Mouse (Mus musculus) forebrain, embryonic 13.5 days (tissue): ENCODE results near the gene Tyw1. TPM values are rescaled to one million over a fixed set of nuclear protein-coding genes. Genes with fewer than 3 reads are reported as not detected.

Experiments used
- ATAC-seq: fragments of 200-750 bp; cut with Nextera tagmentation; 2 replicates; pipeline ENCODE4 v1.8.0; 2017
- H3K27ac ChIP-seq: fragments of 300-500 bp; sonication (generic); 2 replicates; pipeline ENCODE4 v1.5.1; 2015; ENCODE audit warnings: inconsistent platforms, mild to moderate bottlenecking, moderate library complexity
- H3K27me3 ChIP-seq: fragments of 300-500 bp; sonication (generic); 2 replicates; pipeline ENCODE4 v1.6.1; 2015; ENCODE audit warnings: mild to moderate bottlenecking, inconsistent platforms
- H3K36me3 ChIP-seq: fragments of 300-500 bp; sonication (generic); 2 replicates; pipeline ENCODE4 v1.6.1; 2015; ENCODE audit warnings: mild to moderate bottlenecking, inconsistent platforms; ENCODE audit not compliant: poor library complexity, severe bottlenecking
- H3K4me1 ChIP-seq: fragments of 300-500 bp; sonication (generic); 2 replicates; pipeline ENCODE4 v1.6.1; 2015; ENCODE audit warnings: inconsistent platforms
- H3K4me2 ChIP-seq: fragments of 300-500 bp; sonication (generic); 2 replicates; pipeline ENCODE4 v1.6.1; 2015; ENCODE audit warnings: inconsistent platforms, mild to moderate bottlenecking, moderate library complexity
- H3K4me3 ChIP-seq: fragments of 300-500 bp; sonication (generic); 2 replicates; pipeline ENCODE4 v1.5.1; 2015; ENCODE audit warnings: mild to moderate bottlenecking, inconsistent platforms
- H3K9ac ChIP-seq: fragments of 300-500 bp; sonication (generic); 2 replicates; pipeline ENCODE4 v1.6.1; 2015; ENCODE audit warnings: mild to moderate bottlenecking, inconsistent platforms
- H3K9me3 ChIP-seq: fragments of 300-500 bp; sonication (generic); replicated peaks from 2 replicates; pipeline ENCODE4 v1.6.1; 2016; ENCODE audit warnings: inconsistent platforms
- WGBS: fragments of 180-500 bp; shearing (Covaris S2); methylation state at CpG from one replicate; pipeline ENCODE4 v1.1.7; 2015; 5-methylcytosine and 5-hydroxymethylcytosine counted together
- polyA plus RNA-seq: library from polyadenylated mRNA; unstranded; fragments of >200 nt; fragmentation: Nextera tagmentation; extraction: Ambion mirVana; gene quantifications from 2 replicates; pipeline ENCODE4 v1.2.1, GENCODE M21; 2015

Tyw1 gene
- polyA plus RNA-seq, 1 experiment from 2014 or later: 24.4 TPM

- 88% methylated on average over 11 of the region's 11 CpGs for WGBS
- H3K36me3 ChIP-seq: peaks cover 75% of the 10 kb centered on the region
Observed at GRCm38 (mm10) chr5:130268976-130269375, 13.6 kb downstream of the Tyw1 start.

GRCm38 (mm10) chr5:130272344-130272743, 16.9 kb downstream of the Tyw1 start:
- ATAC-seq: no peak
- Histone ChIP-seq H3K4me2 (no peak overlapping the region), H3K9me3 (no peaks in the 10 kb centered on the region), H3K36me3 (peaks cover 73% of the 10 kb centered on the region), H3K9ac (no peak overlapping the region), H3K27me3 (no peaks in the 10 kb centered on the region), H3K4me1 (no peaks in the 10 kb centered on the region), H3K4me3 (no peak overlapping the region), H3K27ac (no peak overlapping the region)
- WGBS: 93% methylated on average over 1 of the region's 1 CpGs

More at GRCm38 (mm10) chr5:130268976-130269375, 13.6 kb downstream of the Tyw1 start:
- Histone ChIP-seq H3K9ac (no peak overlapping the region), H3K27me3 (no peaks in the 10 kb centered on the region), H3K27ac (no peak overlapping the region), H3K9me3 (no peaks in the 10 kb centered on the region), H3K4me3 (no peak overlapping the region), H3K4me1 (no peaks in the 10 kb centered on the region), H3K4me2 (no peak overlapping the region)
- no peak for ATAC-seq

GRCm38 (mm10) chr5:130273046-130273445, 17.6 kb downstream of the Tyw1 start:
- H3K4me1 ChIP-seq: no peaks in the 10 kb centered on the region
- WGBS: 92% methylated on average over 6 of the region's 6 CpGs
- H3K36me3 ChIP-seq: peaks cover 71% of the 10 kb centered on the region

GRCm38 (mm10) chr5:130275509-130275908, 20.1 kb downstream of the Tyw1 start:
- no peaks in the 10 kb centered on the region for H3K4me1 ChIP-seq
- no peak for ATAC-seq
- no peak overlapping the region for H3K27ac ChIP-seq
- no peak overlapping the region for H3K4me2 ChIP-seq
- H3K9ac ChIP-seq: no peak overlapping the region
- no peak overlapping the region for H3K4me3 ChIP-seq
- H3K36me3 ChIP-seq: peaks cover 76% of the 10 kb centered on the region
- no peaks in the 10 kb centered on the region for H3K9me3 ChIP-seq
- 55% methylated on average over 4 of the region's 4 CpGs for WGBS
- H3K27me3 ChIP-seq: no peaks in the 10 kb centered on the region

More at GRCm38 (mm10) chr5:130273046-130273445, 17.6 kb downstream of the Tyw1 start:
- Histone ChIP-seq H3K4me3 (no peak overlapping the region), H3K4me2 (no peak overlapping the region), H3K9ac (no peak overlapping the region), H3K9me3 (no peaks in the 10 kb centered on the region), H3K27ac (no peak overlapping the region), H3K27me3 (no peaks in the 10 kb centered on the region)
- ATAC-seq: no peak

GRCm38 (mm10) chr5:130278011-130278472, 22.6 kb downstream of the Tyw1 start:
- Histone ChIP-seq H3K4me1 (no peaks in the 10 kb centered on the region), H3K27me3 (no peaks in the 10 kb centered on the region), H3K9me3 (no peaks in the 10 kb centered on the region), H3K36me3 (peaks cover 77% of the 10 kb centered on the region), H3K4me2 (no peak overlapping the region), H3K9ac (no peak overlapping the region), H3K4me3 (no peak overlapping the region), H3K27ac (no peak overlapping the region)
- ATAC-seq: no peak
- 88% methylated on average over 7 of the region's 7 CpGs for WGBS

- no peak overlapping the region for H3K4me2 ChIP-seq
- H3K4me3 ChIP-seq: no peak overlapping the region
- no peaks in the 10 kb centered on the region for H3K4me1 ChIP-seq
- H3K9me3 ChIP-seq: no peaks in the 10 kb centered on the region; the same call in 1 of the 2 replicates
- H3K36me3 ChIP-seq: peaks cover 93% of the 10 kb centered on the region
- no peaks in the 10 kb centered on the region for H3K27me3 ChIP-seq
- no peak for ATAC-seq
- WGBS: 95% methylated on average over 9 of the region's 9 CpGs
- no peak overlapping the region for H3K27ac ChIP-seq
- no peak overlapping the region for H3K9ac ChIP-seq
Observed at GRCm38 (mm10) chr5:130283079-130283732, 27.8 kb downstream of the Tyw1 start.

- no peaks in the 10 kb centered on the region; the same call in 1 of the 2 replicates for H3K9me3 ChIP-seq
- H3K4me1 ChIP-seq: no peaks in the 10 kb centered on the region
- H3K4me3 ChIP-seq: no peak overlapping the region
- no peak overlapping the region for H3K27ac ChIP-seq
- no peak overlapping the region for H3K4me2 ChIP-seq
- WGBS: 92% methylated on average over 7 of the region's 7 CpGs
- no peak for ATAC-seq
- H3K27me3 ChIP-seq: no peaks in the 10 kb centered on the region
- H3K9ac ChIP-seq: no peak overlapping the region
- H3K36me3 ChIP-seq: peaks cover 90% of the 10 kb centered on the region
Observed at GRCm38 (mm10) chr5:130288106-130288505, 32.7 kb downstream of the Tyw1 start.

- Histone ChIP-seq H3K27me3 (no peaks in the 10 kb centered on the region), H3K4me1 (peaks cover 3% of the 10 kb centered on the region; the same call in 1 of the 2 replicates), H3K4me2 (no peak overlapping the region), H3K27ac (no peak overlapping the region), H3K9me3 (no peaks in the 10 kb centered on the region), H3K36me3 (peaks cover 80% of the 10 kb centered on the region), H3K4me3 (no peak overlapping the region), H3K9ac (no peak overlapping the region)
- WGBS: 95% methylated on average over 6 of the region's 6 CpGs
- ATAC-seq: no peak
Observed at GRCm38 (mm10) chr5:130290242-130290641, 34.8 kb downstream of the Tyw1 start.

- ATAC-seq: no peak
- H3K27ac ChIP-seq: no peak overlapping the region
- H3K9me3 ChIP-seq: no peaks in the 10 kb centered on the region
- no peak overlapping the region for H3K4me3 ChIP-seq
- no peak overlapping the region for H3K9ac ChIP-seq
- H3K4me2 ChIP-seq: no peak overlapping the region
- no peaks in the 10 kb centered on the region for H3K27me3 ChIP-seq
- 94% methylated on average over 12 of the region's 12 CpGs for WGBS
- H3K4me1 ChIP-seq: peaks cover 3% of the 10 kb centered on the region; the same call in 1 of the 2 replicates
- peaks cover 75% of the 10 kb centered on the region for H3K36me3 ChIP-seq
Observed at GRCm38 (mm10) chr5:130290775-130291174, 35.4 kb downstream of the Tyw1 start.

GRCm38 (mm10) chr5:130292976-130293375, 37.6 kb downstream of the Tyw1 start:
- Histone ChIP-seq H3K36me3 (peaks cover 77% of the 10 kb centered on the region), H3K27ac (no peak overlapping the region), H3K9ac (no peak overlapping the region), H3K4me1 (peaks cover 3% of the 10 kb centered on the region; the same call in 1 of the 2 replicates), H3K9me3 (no peaks in the 10 kb centered on the region), H3K4me2 (no peak overlapping the region), H3K4me3 (no peak overlapping the region), H3K27me3 (no peaks in the 10 kb centered on the region)
- ATAC-seq: no peak
- 96% methylated on average over 4 of the region's 4 CpGs for WGBS

- H3K9ac ChIP-seq: no peak overlapping the region
- peaks cover 76% of the 10 kb centered on the region for H3K36me3 ChIP-seq
- 80% methylated on average over 5 of the region's 5 CpGs for WGBS
- no peaks in the 10 kb centered on the region for H3K27me3 ChIP-seq
- H3K4me2 ChIP-seq: no peak overlapping the region
- no peaks in the 10 kb centered on the region for H3K9me3 ChIP-seq
- H3K4me1 ChIP-seq: peaks cover 3% of the 10 kb centered on the region; the same call in 1 of the 2 replicates
- no peak overlapping the region for H3K4me3 ChIP-seq
- no peak for ATAC-seq
- no peak overlapping the region for H3K27ac ChIP-seq
Observed at GRCm38 (mm10) chr5:130293941-130294340, 38.5 kb downstream of the Tyw1 start.

GRCm38 (mm10) chr5:130294598-130294997, 39.2 kb downstream of the Tyw1 start:
- Histone ChIP-seq H3K36me3 (peaks cover 73% of the 10 kb centered on the region), H3K27me3 (no peaks in the 10 kb centered on the region), H3K4me3 (no peak overlapping the region), H3K9me3 (no peaks in the 10 kb centered on the region), H3K4me1 (peaks cover 3% of the 10 kb centered on the region; the same call in 1 of the 2 replicates), H3K27ac (no peak overlapping the region), H3K4me2 (no peak overlapping the region), H3K9ac (no peak overlapping the region)
- no peak for ATAC-seq
- WGBS: 84% methylated on average over 6 of the region's 6 CpGs
